22 mouse cellular contexts compared by ENCODE assay signal in genomic region chr19:6948186-6948585, GRCm38 (mm10). TPM values are rescaled to one million over a fixed set of nuclear protein-coding genes. Genes with fewer than 3 reads are reported as not detected.
DNase-seq lines count a peak whose midpoint lies in the region; ATAC-seq lines count a peak whose summit lies in the region.
"Had no signal": no experiment of that assay in that cellular context is flagged by ENCODE, and none has a peak within 500 bp of the region (broad histone marks: within the 10 kb centered on the region; RNA-seq: fewer than 3 reads in every experiment).

No protein-coding gene starts in this region.

- ATAC-seq in hindbrain, embryonic 13.5 days (ENCODE audit: low FRiP score) = no peak
- no peak for ATAC-seq in hindbrain, embryonic 16.5 days
- ATAC-seq in neural tube, embryonic 12.5 days (ENCODE audit: low FRiP score, low read depth) = no peak
- ATAC-seq: forebrain, embryonic 16.5 days; midbrain, embryonic 15.5 days; Patski had no signal

- no peak for DNase-seq in neural tube, embryonic 10.5 days (ENCODE audit: extremely low spot score, low spot score)
- DNase-seq in cerebellum, adult 9-10 months = peak; percentile 84
- no peak for DNase-seq in thymus, postnatal 25 days
- no peak for DNase-seq in gastrocnemius, postnatal 25 days
- DNase-seq: adrenal gland, postnatal 14 days; gastrocnemius, postnatal 36 days; heart, postnatal 10 days; kidney, adult 11 months; liver; lung, adult 18-20 months; thymus, postnatal 36 days had no signal

- H3K4me3 ChIP-seq in hindbrain, embryonic 13.5 days = no peak overlapping the region
- no peak overlapping the region for H3K4me3 ChIP-seq in hindbrain, embryonic 16.5 days (ENCODE audit: low read length)
- no peak overlapping the region for H3K4me3 ChIP-seq in neural tube, embryonic 12.5 days
- H3K4me3 ChIP-seq: embryonic facial prominence, embryonic 12.5 days; heart, embryonic 10.5 days; megakaryocyte, embryonic 14.5 days; midbrain, embryonic 15.5 days had no signal

- peaks cover 26% of the 10 kb centered on the region for H3K4me1 ChIP-seq in hindbrain, embryonic 13.5 days (replicated peaks)
- H3K4me1 ChIP-seq in hindbrain, embryonic 16.5 days (ENCODE audit: control insufficient read depth, insufficient read depth, low read depth, low read length) = peaks cover 20% of the 10 kb centered on the region
- peaks cover 23% of the 10 kb centered on the region for H3K4me1 ChIP-seq in neural tube, embryonic 12.5 days

- 0 out of 2 replicates have a peak overlapping the region, but pooled peaks have one; percentile 8 for H3K27ac ChIP-seq in hindbrain, embryonic 13.5 days
- no peak overlapping the region for H3K27ac ChIP-seq in hindbrain, embryonic 16.5 days (ENCODE audit: low read depth, low read length)
- H3K27ac ChIP-seq in neural tube, embryonic 12.5 days = no peak overlapping the region
- H3K27ac ChIP-seq: embryonic facial prominence, embryonic 12.5 days; hindbrain, embryonic 14.5 days; kidney, postnatal 0 days; midbrain, embryonic 15.5 days had no signal

- H3K36me3 ChIP-seq in hindbrain, embryonic 13.5 days = peaks cover 22% of the 10 kb centered on the region
- H3K36me3 ChIP-seq in hindbrain, embryonic 16.5 days (ENCODE audit: control insufficient read depth, insufficient read depth, low read length) = no peaks in the 10 kb centered on the region; the same call in 1 of the 2 replicates
- peaks cover 3% of the 10 kb centered on the region; the same call in 1 of the 2 replicates for H3K36me3 ChIP-seq in neural tube, embryonic 12.5 days

- WGBS in hindbrain, embryonic 13.5 days = 68% methylated on average over 4 of the region's 4 CpGs
- WGBS in hindbrain, embryonic 16.5 days = 64% methylated on average over 4 of the region's 4 CpGs
- WGBS in neural tube, embryonic 12.5 days = 70% methylated on average over 4 of the region's 4 CpGs

- no peaks in the 10 kb centered on the region for H3K9me3 ChIP-seq in hindbrain, embryonic 13.5 days
- H3K9me3 ChIP-seq in hindbrain, embryonic 16.5 days (ENCODE audit: control insufficient read depth, low read length) = no peaks in the 10 kb centered on the region
- H3K9me3 ChIP-seq in neural tube, embryonic 12.5 days = no peaks in the 10 kb centered on the region
- H3K9me3 ChIP-seq: embryonic facial prominence, embryonic 12.5 days; heart, embryonic 10.5 days; megakaryocyte, embryonic 14.5 days; midbrain, embryonic 15.5 days had no signal

- no peak overlapping the region for H3K9ac ChIP-seq in hindbrain, embryonic 13.5 days
- H3K9ac ChIP-seq in hindbrain, embryonic 16.5 days (ENCODE audit: low read depth, low read length) = no peak overlapping the region
- 0 out of 2 replicates have a peak overlapping the region, but pooled peaks have one; percentile 21 for H3K9ac ChIP-seq in neural tube, embryonic 12.5 days
- H3K9ac ChIP-seq: embryonic facial prominence, embryonic 12.5 days; hindbrain, embryonic 14.5 days; midbrain, embryonic 15.5 days had no signal

- no peak overlapping the region for H3K4me2 ChIP-seq in hindbrain, embryonic 13.5 days
- H3K4me2 ChIP-seq in hindbrain, embryonic 16.5 days (ENCODE audit: low read length) = no peak overlapping the region
- H3K4me2 ChIP-seq in neural tube, embryonic 12.5 days (replicated peaks) = no peak overlapping the region
- H3K4me2 ChIP-seq: embryonic facial prominence, embryonic 12.5 days; hindbrain, embryonic 14.5 days; midbrain, embryonic 15.5 days had no signal

- no peaks in the 10 kb centered on the region for H3K27me3 ChIP-seq in hindbrain, embryonic 13.5 days
- no peaks in the 10 kb centered on the region for H3K27me3 ChIP-seq in hindbrain, embryonic 16.5 days (replicated peaks; ENCODE audit: control insufficient read depth, insufficient read depth, low read length)
- H3K27me3 ChIP-seq in neural tube, embryonic 12.5 days (replicated peaks) = no peaks in the 10 kb centered on the region
- H3K27me3 ChIP-seq: embryonic facial prominence, embryonic 12.5 days; megakaryocyte, embryonic 14.5 days; midbrain, embryonic 15.5 days; Patski had no signal

RNA-seq across cellular contexts. Expression of gene Gpr137, which starts 5.9 kb away (rescaled TPM):
- 53.1 and 54.7 TPM in 2 replicates for polyA plus RNA-seq in hindbrain, embryonic 13.5 days (2015; fragmentation: Nextera tagmentation; extraction: Ambion mirVana)
- polyA plus RNA-seq in hindbrain, embryonic 16.5 days (2015; fragmentation: Nextera tagmentation; extraction: Ambion mirVana) = 67.1 and 77.6 TPM in 2 replicates
- polyA plus RNA-seq in neural tube, embryonic 12.5 days (2016; fragmentation: Nextera tagmentation; extraction: Ambion mirVana) = 43.9 and 45.6 TPM in 2 replicates
- 10 to 100 TPM in 1 of 2 experiments, 1 to 10 TPM in 1; 9.5 to 10.9 TPM for total RNA-seq in gastrocnemius, postnatal 25 days (2021)

RNA-seq across cellular contexts. Expression of gene Bad, which starts 6.5 kb away (rescaled TPM):
- 83.1 and 86.9 TPM in 2 replicates for polyA plus RNA-seq in hindbrain, embryonic 13.5 days (2015; fragmentation: Nextera tagmentation; extraction: Ambion mirVana)
- polyA plus RNA-seq in hindbrain, embryonic 16.5 days (2015; fragmentation: Nextera tagmentation; extraction: Ambion mirVana) = 96.0 and 109 TPM in 2 replicates
- polyA plus RNA-seq in neural tube, embryonic 12.5 days (2016; fragmentation: Nextera tagmentation; extraction: Ambion mirVana) = 71.9 and 73.8 TPM in 2 replicates
- total RNA-seq in gastrocnemius, postnatal 25 days (2021) = 10 to 100 TPM; 11.5 to 14.3 TPM

RNA-seq across cellular contexts. Expression of gene Kcnk4, which starts 13.9 kb away (rescaled TPM):
- polyA plus RNA-seq in hindbrain, embryonic 13.5 days (2015; fragmentation: Nextera tagmentation; extraction: Ambion mirVana) = 1.7 and 2.2 TPM in 2 replicates
- 14.4 and 19.1 TPM in 2 replicates for polyA plus RNA-seq in hindbrain, embryonic 16.5 days (2015; fragmentation: Nextera tagmentation; extraction: Ambion mirVana)
- 0.50 and 1.1 TPM in 2 replicates for polyA plus RNA-seq in neural tube, embryonic 12.5 days (2016; fragmentation: Nextera tagmentation; extraction: Ambion mirVana)
- not detected for total RNA-seq in gastrocnemius, postnatal 25 days (2021)
- total RNA-seq: gastrocnemius, postnatal 36 days had no signal

RNA-seq across cellular contexts. Expression of gene Catsperz, which starts 23.0 kb away (rescaled TPM):
- 0.86 and 1.00 TPM in 2 replicates for polyA plus RNA-seq in hindbrain, embryonic 13.5 days (2015; fragmentation: Nextera tagmentation; extraction: Ambion mirVana)
- polyA plus RNA-seq in hindbrain, embryonic 16.5 days (2015; fragmentation: Nextera tagmentation; extraction: Ambion mirVana) = 2.9 and 3.3 TPM in 2 replicates
- polyA plus RNA-seq in neural tube, embryonic 12.5 days (2016; fragmentation: Nextera tagmentation; extraction: Ambion mirVana) = 0.91 and 2.0 TPM in 2 replicates
- not detected for total RNA-seq in gastrocnemius, postnatal 25 days (2021)
- total RNA-seq: adrenal gland, postnatal 14 days; gastrocnemius, postnatal 36 days; heart, postnatal 10 days had no signal

RNA-seq across cellular contexts. Expression of gene Esrra, which starts 26.6 kb away (rescaled TPM):
- polyA plus RNA-seq in hindbrain, embryonic 13.5 days (2015; fragmentation: Nextera tagmentation; extraction: Ambion mirVana) = 15.8 and 16.6 TPM in 2 replicates
- polyA plus RNA-seq in hindbrain, embryonic 16.5 days (2015; fragmentation: Nextera tagmentation; extraction: Ambion mirVana) = 17.7 and 17.8 TPM in 2 replicates
- 17.5 and 20.4 TPM in 2 replicates for polyA plus RNA-seq in neural tube, embryonic 12.5 days (2016; fragmentation: Nextera tagmentation; extraction: Ambion mirVana)
- total RNA-seq in gastrocnemius, postnatal 25 days (2021) = 10 to 100 TPM; 86.8 to 89.5 TPM
